Mouse (Mus musculus) left cerebral cortex, adult 9 months (tissue): Measurements from ENCODE around the gene Cyb5d1.

Experiments used
- DNase-seq, 2 experiments: peaks; one replicate each; pipeline ENCODE4 v3.0.0; 2022; ENCODE audit warnings: low spot score in 2 of 2

Gene Cyb5d1

GRCm38 (mm10) chr11:69395235-69395633, at the start of gene Cyb5d1, which contains the start of gene Naa38:
Gene Cyb5d1, minus strand, starts transcription at chr11:69395631.
Gene Naa38, plus strand, starts transcription at chr11:69395487.
- DNase-seq: peak; percentile 88 to 94

GRCm38 (mm10) chr11:69443328-69443727, 47.9 kb upstream of the Cyb5d1 start:
- DNase-seq: no peak

- no peak for DNase-seq
Measured at GRCm38 (mm10) chr11:69437291-69437690, 41.9 kb upstream of the Cyb5d1 start.

GRCm38 (mm10) chr11:69433189-69433588, 37.8 kb upstream of the Cyb5d1 start:
- DNase-seq: no peak

GRCm38 (mm10) chr11:69432640-69432982, 37.2 kb upstream of the Cyb5d1 start:
- DNase-seq: no peak

GRCm38 (mm10) chr11:69431829-69432639, 36.6 kb upstream of the Cyb5d1 start:
- DNase-seq: peak in 1 of 2 experiments; percentile 80

GRCm38 (mm10) chr11:69430631-69431030, 35.2 kb upstream of the Cyb5d1 start:
- DNase-seq: no peak

- DNase-seq: no peak
Measured at GRCm38 (mm10) chr11:69429313-69429712, 33.9 kb upstream of the Cyb5d1 start.

GRCm38 (mm10) chr11:69428751-69429150, 33.3 kb upstream of the Cyb5d1 start:
- DNase-seq: no peak

- DNase-seq: no peak
Measured at GRCm38 (mm10) chr11:69426246-69426645, 30.8 kb upstream of the Cyb5d1 start.

GRCm38 (mm10) chr11:69423885-69424284, 28.5 kb upstream of the Cyb5d1 start:
- no peak for DNase-seq

GRCm38 (mm10) chr11:69422842-69423241, 27.4 kb upstream of the Cyb5d1 start:
- no peak for DNase-seq

- DNase-seq: no peak
Measured at GRCm38 (mm10) chr11:69421131-69421977, 25.9 kb upstream of the Cyb5d1 start.

GRCm38 (mm10) chr11:69420554-69421000, 25.1 kb upstream of the Cyb5d1 start:
- no peak for DNase-seq

GRCm38 (mm10) chr11:69419813-69420553, 24.6 kb upstream of the Cyb5d1 start:
- DNase-seq: no peak

- DNase-seq: peak in 1 of 2 experiments; percentile 63
Measured at GRCm38 (mm10) chr11:69419443-69419812, 24.0 kb upstream of the Cyb5d1 start.

GRCm38 (mm10) chr11:69418481-69419442, 23.3 kb upstream of the Cyb5d1 start:
- DNase-seq: peak; percentile 89 to 94

- DNase-seq: peak in 1 of 2 experiments; percentile 88
Measured at GRCm38 (mm10) chr11:69417449-69418384, 22.3 kb upstream of the Cyb5d1 start.

GRCm38 (mm10) chr11:69416921-69417448, 21.6 kb upstream of the Cyb5d1 start:
- no peak for DNase-seq
